Mouse (Mus musculus): ENCODE measurements around the gene S100pbp. TPM values are rescaled to one million over a fixed set of nuclear protein-coding genes. Genes with fewer than 3 reads are reported as not detected.

S100pbp gene
- polyA plus RNA-seq, 1 experiment from 2014 or later: 19.3 TPM

DNA sequence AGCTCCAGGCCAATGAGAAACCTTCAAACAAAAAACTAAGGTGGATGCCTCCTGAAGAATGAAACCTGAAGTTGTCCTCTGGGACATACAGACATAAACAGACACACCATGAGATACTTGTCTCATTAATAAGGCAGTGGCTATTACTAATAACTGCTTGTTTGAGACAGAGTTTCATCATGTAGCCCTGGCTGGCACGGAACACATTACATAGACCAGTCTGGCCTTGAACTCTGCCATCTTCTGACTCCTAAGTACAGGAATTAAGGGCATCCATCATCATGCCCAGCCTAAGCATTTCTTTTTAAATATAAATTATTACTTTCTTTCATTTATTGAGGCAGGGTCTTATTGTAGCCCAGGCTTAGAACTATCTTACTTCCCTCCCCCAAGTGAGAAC, 28.5 kb downstream of the S100pbp start:
- ATAC-seq (ENCODE audit: low FRiP score) (no peak), DNase-seq (ENCODE audit: low spot score) (no peak)
- no peaks in the 10 kb centered on the region for H3K27me3 ChIP-seq (ENCODE audit: control insufficient read depth, insufficient read depth, low read length)
- no peaks in the 10 kb centered on the region for H3K4me1 ChIP-seq (replicated peaks; ENCODE audit: control insufficient read depth, insufficient read depth, low read length)
- no peak overlapping the region for H3K9ac ChIP-seq
- H3K36me3 ChIP-seq (replicated peaks; ENCODE audit: control insufficient read depth, insufficient read depth): peaks cover 42% of the 10 kb centered on the region
- H3K27ac ChIP-seq: no peak overlapping the region
- no peak overlapping the region for H3K4me3 ChIP-seq (replicated peaks; ENCODE audit: low read length)
- no peak overlapping the region for H3K4me2 ChIP-seq (replicated peaks)
- 96% methylated on average over 1 of the region's 1 CpGs for WGBS
- H3K9me3 ChIP-seq (ENCODE audit: control insufficient read depth, low read length): no peaks in the 10 kb centered on the region

DNA sequence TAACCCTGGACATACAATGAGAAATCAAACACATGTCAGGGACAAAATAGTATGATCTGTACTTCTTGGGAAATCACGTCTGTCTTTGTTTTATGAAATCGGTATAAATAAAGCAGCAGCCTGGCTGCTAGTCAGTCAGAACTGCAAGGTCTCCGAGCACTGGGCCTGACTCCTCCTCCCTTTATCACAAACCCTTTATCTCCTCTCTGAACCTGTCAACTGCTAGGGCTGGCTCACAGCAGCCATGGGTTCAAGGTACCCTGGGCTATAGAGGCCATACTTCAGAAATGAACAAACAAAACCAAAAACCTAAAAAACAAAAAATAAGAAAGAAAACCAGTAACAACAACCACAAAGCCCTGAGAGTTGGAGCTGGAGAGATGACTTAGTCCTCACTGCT, 31.0 kb downstream of the S100pbp start:
- WGBS: 72% methylated on average over 3 of the region's 3 CpGs
- no peak for ATAC-seq (ENCODE audit: low FRiP score)
- no peak overlapping the region for H3K4me2 ChIP-seq (replicated peaks)

DNA sequence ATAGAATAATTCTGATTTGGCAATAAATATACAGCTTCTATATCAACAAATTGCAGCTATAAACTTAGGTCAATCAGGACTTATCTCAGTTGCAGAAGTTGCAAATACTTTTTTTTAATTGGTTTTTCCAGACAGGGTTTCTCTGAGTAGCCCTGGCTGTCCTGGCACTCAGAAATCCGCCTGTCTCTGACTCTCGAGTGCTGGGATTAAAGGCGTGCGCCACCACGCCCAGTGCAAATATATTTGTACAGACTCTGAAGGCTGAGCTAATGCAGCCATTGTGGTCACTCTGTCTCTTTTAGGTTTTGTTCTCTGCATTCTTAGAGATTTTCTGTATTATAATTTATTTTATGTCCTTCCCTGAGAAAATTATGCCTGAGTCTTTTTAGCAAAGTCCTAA, 32.0 kb downstream of the S100pbp start:
- Histone ChIP-seq H3K4me1 (replicated peaks; ENCODE audit: control insufficient read depth, insufficient read depth, low read length) (no peaks in the 10 kb centered on the region), H3K4me2 (replicated peaks) (no peak overlapping the region)
- 91% methylated on average over 5 of the region's 5 CpGs for WGBS

More for the DNA sequence above, 31.0 kb downstream of the S100pbp start:
- Histone ChIP-seq H3K27me3 (ENCODE audit: control insufficient read depth, insufficient read depth, low read length) (no peaks in the 10 kb centered on the region), H3K4me3 (replicated peaks; ENCODE audit: low read length) (no peak overlapping the region), H3K36me3 (replicated peaks; ENCODE audit: control insufficient read depth, insufficient read depth) (peaks cover 47% of the 10 kb centered on the region), H3K4me1 (replicated peaks; ENCODE audit: control insufficient read depth, insufficient read depth, low read length) (no peaks in the 10 kb centered on the region), H3K27ac (no peak overlapping the region), H3K9ac (no peak overlapping the region), H3K9me3 (ENCODE audit: control insufficient read depth, low read length) (no peaks in the 10 kb centered on the region)
- no peak for DNase-seq (ENCODE audit: low spot score)

GRCm38 (mm10) chr4:129151276-129151811, 38.2 kb downstream of the S100pbp start:
- Histone ChIP-seq H3K4me3 (replicated peaks; ENCODE audit: low read length) (no peak overlapping the region), H3K9ac (no peak overlapping the region), H3K27me3 (ENCODE audit: control insufficient read depth, insufficient read depth, low read length) (no peaks in the 10 kb centered on the region), H3K27ac (no peak overlapping the region), H3K36me3 (replicated peaks; ENCODE audit: control insufficient read depth, insufficient read depth) (peaks cover 66% of the 10 kb centered on the region), H3K9me3 (ENCODE audit: control insufficient read depth, low read length) (no peaks in the 10 kb centered on the region), H3K4me1 (replicated peaks; ENCODE audit: control insufficient read depth, insufficient read depth, low read length) (no peaks in the 10 kb centered on the region), H3K4me2 (replicated peaks) (no peak overlapping the region)
- ATAC-seq (ENCODE audit: low FRiP score) (no peak), DNase-seq (ENCODE audit: low spot score) (no peak)
- WGBS: 75% methylated on average over 4 of the region's 4 CpGs

More for the DNA sequence above, 32.0 kb downstream of the S100pbp start:
- Histone ChIP-seq H3K4me3 (replicated peaks; ENCODE audit: low read length) (no peak overlapping the region), H3K9ac (no peak overlapping the region), H3K9me3 (ENCODE audit: control insufficient read depth, low read length) (no peaks in the 10 kb centered on the region), H3K27me3 (ENCODE audit: control insufficient read depth, insufficient read depth, low read length) (no peaks in the 10 kb centered on the region), H3K36me3 (replicated peaks; ENCODE audit: control insufficient read depth, insufficient read depth) (peaks cover 50% of the 10 kb centered on the region), H3K27ac (no peak overlapping the region)
- DNase-seq (ENCODE audit: low spot score): no peak
- no peak for ATAC-seq (ENCODE audit: low FRiP score)

DNA sequence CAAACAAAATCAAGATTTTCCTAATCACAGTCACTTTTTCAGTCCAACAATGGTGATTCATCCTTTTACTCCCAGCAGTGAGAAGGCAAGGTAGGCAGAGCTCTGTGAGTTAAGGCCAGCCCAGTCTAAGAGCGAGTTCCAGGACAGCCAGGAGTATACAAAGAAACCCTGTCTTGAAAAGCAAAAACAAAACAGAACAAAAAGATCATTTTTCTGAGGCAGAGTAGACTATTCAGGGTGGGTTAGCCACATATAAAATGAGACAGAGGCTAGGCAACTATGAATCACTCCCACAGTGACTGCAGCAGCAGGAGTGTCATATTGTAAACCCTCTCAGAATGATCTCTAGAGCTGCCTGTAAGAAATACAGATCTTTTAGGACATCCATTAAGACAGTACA, 40.2 kb downstream of the S100pbp start:
- Histone ChIP-seq H3K36me3 (replicated peaks; ENCODE audit: control insufficient read depth, insufficient read depth) (peaks cover 53% of the 10 kb centered on the region), H3K27ac (no peak overlapping the region), H3K9me3 (ENCODE audit: control insufficient read depth, low read length) (no peaks in the 10 kb centered on the region), H3K4me1 (replicated peaks; ENCODE audit: control insufficient read depth, insufficient read depth, low read length) (peaks cover 12% of the 10 kb centered on the region), H3K9ac (no peak overlapping the region), H3K4me2 (replicated peaks) (no peak overlapping the region), H3K4me3 (replicated peaks; ENCODE audit: low read length) (no peak overlapping the region), H3K27me3 (ENCODE audit: control insufficient read depth, insufficient read depth, low read length) (no peaks in the 10 kb centered on the region)
- DNase-seq (ENCODE audit: low spot score): no peak
- no peak for ATAC-seq (ENCODE audit: low FRiP score)
- WGBS: 91% methylated on average over 1 of the region's 1 CpGs

- no peaks in the 10 kb centered on the region for H3K9me3 ChIP-seq (ENCODE audit: control insufficient read depth, low read length)
- H3K4me3 ChIP-seq (replicated peaks; ENCODE audit: low read length): no peak overlapping the region
- peaks cover 38% of the 10 kb centered on the region for H3K36me3 ChIP-seq (replicated peaks; ENCODE audit: control insufficient read depth, insufficient read depth)
- H3K9ac ChIP-seq: no peak overlapping the region
- no peak overlapping the region for H3K27ac ChIP-seq
- 86% methylated on average over 13 of the region's 13 CpGs for WGBS
- no peak for ATAC-seq (ENCODE audit: low FRiP score)
- no peaks in the 10 kb centered on the region for H3K27me3 ChIP-seq (ENCODE audit: control insufficient read depth, insufficient read depth, low read length)
- H3K4me1 ChIP-seq (replicated peaks; ENCODE audit: control insufficient read depth, insufficient read depth, low read length): peaks cover 17% of the 10 kb centered on the region
- no peak overlapping the region for H3K4me2 ChIP-seq (replicated peaks)
- no peak for DNase-seq (ENCODE audit: low spot score)
These were observed 41.9 kb downstream of the S100pbp start for GRCm38 (mm10) chr4:129147552-129148103.

DNA sequence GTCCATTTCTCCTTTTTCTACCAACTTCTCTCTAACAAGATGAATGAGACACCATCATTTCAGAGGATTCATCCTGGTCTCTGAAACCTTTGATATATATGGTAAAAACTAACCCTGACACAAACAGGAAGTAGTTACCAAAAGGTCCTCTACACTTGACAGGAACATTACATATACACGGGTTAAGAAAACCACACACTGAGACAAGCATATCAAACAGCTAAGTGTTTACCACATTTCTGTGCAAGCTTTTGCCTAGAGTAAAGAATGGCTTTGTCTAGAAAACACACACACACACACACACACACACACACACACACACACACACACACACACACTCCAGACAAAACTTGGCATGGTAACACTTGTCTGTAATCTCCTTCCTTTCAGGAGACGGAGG, 43.1 kb downstream of the S100pbp start:
- H3K4me3 ChIP-seq (replicated peaks; ENCODE audit: low read length): no peak overlapping the region
- no peak overlapping the region for H3K9ac ChIP-seq
- H3K4me2 ChIP-seq (replicated peaks): no peak overlapping the region
- ATAC-seq (ENCODE audit: low FRiP score) (no peak), DNase-seq (ENCODE audit: low spot score) (no peak)
- H3K36me3 ChIP-seq (replicated peaks; ENCODE audit: control insufficient read depth, insufficient read depth): peaks cover 28% of the 10 kb centered on the region
- peaks cover 23% of the 10 kb centered on the region for H3K4me1 ChIP-seq (replicated peaks; ENCODE audit: control insufficient read depth, insufficient read depth, low read length)
- H3K27me3 ChIP-seq (ENCODE audit: control insufficient read depth, insufficient read depth, low read length): no peaks in the 10 kb centered on the region
- WGBS: 74% methylated on average over 2 of the region's 2 CpGs
- no peak overlapping the region for H3K27ac ChIP-seq
- H3K9me3 ChIP-seq (ENCODE audit: control insufficient read depth, low read length): no peaks in the 10 kb centered on the region

- no peaks in the 10 kb centered on the region for H3K9me3 ChIP-seq (ENCODE audit: control insufficient read depth, low read length)
- H3K9ac ChIP-seq: no peak overlapping the region
- DNase-seq (ENCODE audit: low spot score): no peak
- no peak overlapping the region for H3K4me3 ChIP-seq (replicated peaks; ENCODE audit: low read length)
- H3K4me2 ChIP-seq (replicated peaks): no peak overlapping the region
- WGBS: 71% methylated on average over 4 of the region's 4 CpGs
- peaks cover 24% of the 10 kb centered on the region for H3K36me3 ChIP-seq (replicated peaks; ENCODE audit: control insufficient read depth, insufficient read depth)
- H3K27me3 ChIP-seq (ENCODE audit: control insufficient read depth, insufficient read depth, low read length): no peaks in the 10 kb centered on the region
- H3K27ac ChIP-seq: peak overlapping the region; percentile 78; the same call in 1 of the 2 replicates
- peaks cover 24% of the 10 kb centered on the region for H3K4me1 ChIP-seq (replicated peaks; ENCODE audit: control insufficient read depth, insufficient read depth, low read length)
- ATAC-seq (ENCODE audit: low FRiP score): no peak
These were observed 43.6 kb downstream of the S100pbp start for GRCm38 (mm10) chr4:129145943-129146342.

DNA sequence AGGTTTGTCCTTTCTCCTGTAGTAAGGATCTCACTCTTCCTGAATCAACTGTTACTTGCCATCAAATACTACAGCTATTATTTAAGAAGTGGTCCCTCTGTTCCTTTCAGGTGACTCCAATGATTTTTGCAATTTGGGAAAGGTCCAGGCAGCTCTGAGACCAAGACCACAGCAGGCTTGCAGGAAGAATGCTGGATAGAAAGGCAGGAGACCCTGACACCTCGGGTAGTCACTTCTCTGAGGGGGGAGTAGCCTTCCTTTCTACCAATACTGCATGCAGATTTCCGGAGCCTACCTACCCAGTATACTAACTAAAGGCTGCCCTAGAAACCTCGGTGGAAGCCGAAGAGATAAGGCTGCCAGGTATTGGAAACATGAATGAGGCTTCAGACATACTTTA, 44.1 kb downstream of the S100pbp start:
- Histone ChIP-seq H3K9ac (no peak overlapping the region), H3K27ac (peak overlapping the region; percentile 78), H3K4me2 (replicated peaks) (no peak overlapping the region), H3K4me1 (replicated peaks; ENCODE audit: control insufficient read depth, insufficient read depth, low read length) (peaks cover 24% of the 10 kb centered on the region), H3K9me3 (ENCODE audit: control insufficient read depth, low read length) (no peaks in the 10 kb centered on the region), H3K4me3 (replicated peaks; ENCODE audit: low read length) (no peak overlapping the region), H3K27me3 (ENCODE audit: control insufficient read depth, insufficient read depth, low read length) (no peaks in the 10 kb centered on the region), H3K36me3 (replicated peaks; ENCODE audit: control insufficient read depth, insufficient read depth) (peaks cover 19% of the 10 kb centered on the region)
- ATAC-seq (ENCODE audit: low FRiP score): no peak
- WGBS: 75% methylated on average over 4 of the region's 4 CpGs
- DNase-seq (ENCODE audit: low spot score): no peak

All from hindbrain, embryonic 14.5 days (tissue).